Mouse (Mus musculus) gastrocnemius, postnatal 14 days (tissue): Measurements from ENCODE around the gene Gm42688. TPM values are rescaled to one million over a fixed set of nuclear protein-coding genes. Genes with fewer than 3 reads are reported as not detected.

Experiments used
- microRNA-seq, 2 experiments: library from miRNA; unstranded; fragments of <30 nt; microRNA quantifications; one replicate each; pipeline ENCODE4 v1.2.0; 2021
- total RNA-seq, 2 experiments: library from RNA; stranded (reverse); gene quantifications; 2 replicates each; pipeline ENCODE4 v1.2.3; 2021

The Gm42688 gene
- total RNA-seq, 2 experiments from 2014 or later: 0.88 to 1.00 TPM

Small RNAs within 50 kb of the gene (microRNA-seq; reads per million reads assigned to microRNA genes)
- 0 reads per million in 2 experiments for gene Mir3470a

Other genes starting within 250 kb of the Gm42688 start
- gene Sema4f, start 161.8 kb upstream of the Gm42688 start, total RNA-seq: under 1 TPM; 0.16 to 0.71 TPM
- gene M1ap, start 154.7 kb upstream of the Gm42688 start, total RNA-seq: 1 to 10 TPM in 1 of 2 experiments, under 1 TPM in 1; 0.82 to 1.1 TPM
- gene Dok1, start 68.1 kb upstream of the Gm42688 start, total RNA-seq: 1 to 10 TPM; 5.0 to 7.1 TPM
- gene Loxl3, start 67.4 kb upstream of the Gm42688 start, total RNA-seq: 1 to 10 TPM; 6.9 to 7.4 TPM
- 10 to 100 TPM; 60.2 to 65.8 TPM for gene Aup1, start 47.1 kb upstream of the Gm42688 start, total RNA-seq
- gene Htra2, start 46.3 kb upstream of the Gm42688 start, total RNA-seq: 10 to 100 TPM; 20.0 to 21.7 TPM
- gene Dqx1, start 43.8 kb upstream of the Gm42688 start, total RNA-seq: under 1 TPM; 0.27 to 0.35 TPM
- gene Tlx2, start 31.3 kb upstream of the Gm42688 start, total RNA-seq: not detected
- gene Pcgf1, start 23.7 kb upstream of the Gm42688 start, total RNA-seq: 1 to 10 TPM; 6.8 to 7.0 TPM
- under 1 TPM in 1 of 2 experiments, not detected in 1; 0.49 TPM for gene Lbx2, start 15.2 kb upstream of the Gm42688 start, total RNA-seq
- 1 to 10 TPM in 1 of 2 experiments, not detected in 1; 1.2 TPM for gene Ccdc142, start within 50 bp of the Gm42688 start, total RNA-seq
- 100 to 1,000 TPM; 100 to 117 TPM for gene Mrpl53, start 7.4 kb downstream of the Gm42688 start, total RNA-seq
- 1 to 10 TPM; 6.8 to 8.8 TPM for gene Mogs, start 13.9 kb downstream of the Gm42688 start, total RNA-seq
- gene Wbp1, start 19.9 kb downstream of the Gm42688 start, total RNA-seq: 10 to 100 TPM; 48.2 to 50.5 TPM
- 10 to 100 TPM; 14.5 to 15.2 TPM for gene Ino80b, start 23.8 kb downstream of the Gm42688 start, total RNA-seq
- 10 to 100 TPM; 13.0 to 16.5 TPM for gene Rtkn, start 33.8 kb downstream of the Gm42688 start, total RNA-seq
- gene Wdr54, start 54.8 kb downstream of the Gm42688 start, total RNA-seq: 1 to 10 TPM; 1.2 to 2.0 TPM
- gene 1700003E16Rik, start 54.8 kb downstream of the Gm42688 start, total RNA-seq: not detected
- gene Dctn1, start 64.3 kb downstream of the Gm42688 start, total RNA-seq: 100 to 1,000 TPM; 116 to 120 TPM
- gene Slc4a5, start 118.2 kb downstream of the Gm42688 start, total RNA-seq: not detected
- gene Mthfd2, start 224.3 kb downstream of the Gm42688 start, total RNA-seq: 1 to 10 TPM; 3.7 to 6.7 TPM
- 10 to 100 TPM; 15.7 to 17.5 TPM for gene Mob1a, start 224.4 kb downstream of the Gm42688 start, total RNA-seq
- gene Bola3, start 247.5 kb downstream of the Gm42688 start, total RNA-seq: 100 to 1,000 TPM; 214 to 234 TPM